Comparison of ENCODE assay signal across 11 mouse cellular contexts in genomic region chr1:190971708-190972610, GRCm38 (mm10). TPM values are rescaled to one million over a fixed set of nuclear protein-coding genes. Genes with fewer than 3 reads are reported as not detected.
DNase-seq lines count a peak whose midpoint lies in the region; ATAC-seq lines count a peak whose summit lies in the region.
"Had no signal": no experiment of that assay in that cellular context is flagged by ENCODE, and none has a peak within 500 bp of the region (broad histone marks: within the 10 kb centered on the region; RNA-seq: fewer than 3 reads in every experiment).

No protein-coding gene starts in this region.

- no peak overlapping the region for H3K4me3 ChIP-seq in limb, embryonic 13.5 days
- H3K4me3 ChIP-seq: forebrain, embryonic 12.5 days; hindbrain, embryonic 15.5 days had no signal

- H3K9ac ChIP-seq in limb, embryonic 13.5 days, result no peak overlapping the region
- H3K9ac ChIP-seq: forebrain, embryonic 12.5 days; hindbrain, embryonic 15.5 days had no signal

- peaks cover 41% of the 10 kb centered on the region for H3K4me1 ChIP-seq in limb, embryonic 13.5 days

- H3K9me3 ChIP-seq in limb, embryonic 13.5 days, result no peaks in the 10 kb centered on the region
- H3K9me3 ChIP-seq: forebrain, embryonic 12.5 days; hindbrain, embryonic 15.5 days had no signal

- H3K36me3 ChIP-seq in limb, embryonic 13.5 days, result peaks cover 89% of the 10 kb centered on the region

- no peak for ATAC-seq in limb, embryonic 13.5 days (ENCODE audit: low FRiP score, low read depth)
- no peak for ATAC-seq in megakaryocyte, adult 5-6 weeks (ENCODE audit: poor library complexity, severe bottlenecking)

- WGBS in limb, embryonic 13.5 days, result 77% methylated on average over 14 of the region's 14 CpGs

- peak overlapping the region; percentile 22; the same call in 1 of the 2 replicates for H3K27ac ChIP-seq in limb, embryonic 13.5 days
- H3K27ac ChIP-seq: forebrain, embryonic 12.5 days; hindbrain, embryonic 15.5 days had no signal

- no peaks in the 10 kb centered on the region for H3K27me3 ChIP-seq in limb, embryonic 13.5 days
- H3K27me3 ChIP-seq: forebrain, embryonic 12.5 days; hindbrain, embryonic 15.5 days had no signal

- peak; percentile 21 for DNase-seq in layer of hippocampus, adult 9-11 months
- DNase-seq in layer of hippocampus, postnatal 25 days (ENCODE audit: extremely low spot score in 1 of 2, low spot score in 1 of 2), result no peak
- DNase-seq in cerebellum, adult 9-11 months, result peak; percentile 53
- peak; percentile 25 to 36 for DNase-seq in heart, adult 9 months (ENCODE audit: low spot score in 2 of 2)
- no peak for DNase-seq in gastrocnemius, adult 8-10 months (ENCODE audit: low spot score in 2 of 2)
- DNase-seq: kidney, postnatal 14 days had no signal

- H3K4me2 ChIP-seq in limb, embryonic 13.5 days (replicated peaks), result no peak overlapping the region
- H3K4me2 ChIP-seq: forebrain, embryonic 12.5 days; hindbrain, embryonic 15.5 days; liver, embryonic 11.5 days had no signal

RNA-seq across cellular contexts. Expression of gene Vash2, which starts 7.1 kb away (rescaled TPM):
- total RNA-seq in layer of hippocampus, postnatal 25 days (2021), result 1 to 10 TPM; 2.1 to 3.4 TPM
- 64.4 and 72.7 TPM in 2 replicates for polyA plus RNA-seq in limb, embryonic 13.5 days (2015; fragmentation: Nextera tagmentation; extraction: Ambion mirVana)
- under 1 TPM; 0.35 to 0.94 (median 0.68) TPM for total RNA-seq in gastrocnemius, adult 8-10 months (2022)
- not detected in 2 replicates for total RNA-seq in megakaryocyte, adult 5-6 weeks (2015)
- 0.07 TPM in 1 of 2 replicates, not detected in the other for total RNA-seq in megakaryocyte, adult 5-6 weeks (2017)

RNA-seq across cellular contexts. Expression of gene Angel2, which starts 47.0 kb away (rescaled TPM):
- total RNA-seq in layer of hippocampus, postnatal 25 days (2021), result 10 to 100 TPM; 50.2 to 60.1 TPM
- 55.1 and 55.3 TPM in 2 replicates for polyA plus RNA-seq in limb, embryonic 13.5 days (2015; fragmentation: Nextera tagmentation; extraction: Ambion mirVana)
- total RNA-seq in gastrocnemius, adult 8-10 months (2022), result 10 to 100 TPM; 28.5 to 38.6 (median 28.8) TPM
- total RNA-seq in megakaryocyte, adult 5-6 weeks (2015), result 24.1 and 31.6 TPM in 2 replicates
- 28.3 and 31.6 TPM in 2 replicates for total RNA-seq in megakaryocyte, adult 5-6 weeks (2017)

RNA-seq across cellular contexts. Expression of gene Flvcr1, which starts 54.0 kb away (rescaled TPM):
- 10 to 100 TPM; 11.8 to 18.3 TPM for total RNA-seq in layer of hippocampus, postnatal 25 days (2021)
- 5.2 and 5.8 TPM in 2 replicates for polyA plus RNA-seq in limb, embryonic 13.5 days (2015; fragmentation: Nextera tagmentation; extraction: Ambion mirVana)
- 10 to 100 TPM in 2 of 4 experiments, 1 to 10 TPM in 2; 8.3 to 17.1 (median 10.4) TPM for total RNA-seq in gastrocnemius, adult 8-10 months (2022)
- total RNA-seq in megakaryocyte, adult 5-6 weeks (2015), result 52.7 and 55.5 TPM in 2 replicates
- total RNA-seq in megakaryocyte, adult 5-6 weeks (2017), result 45.4 and 57.0 TPM in 2 replicates

Comparison
In these comparisons a context has a peak if more than half of its experiments do, and no peak if none do; other contexts are left out.
1. DNase-seq: peak in layer of hippocampus, adult 9-11 months (single experiment), cerebellum, adult 9-11 months (single experiment) and heart, adult 9 months (2 of 2); none in layer of hippocampus, postnatal 25 days (0 of 2) and gastrocnemius, adult 8-10 months (0 of 2).